Mouse (Mus musculus): ENCODE data around the gene 0610037L13Rik. TPM values are rescaled to one million over a fixed set of nuclear protein-coding genes. Genes with fewer than 3 reads are reported as not detected.

Gene 0610037L13Rik
- polyA plus RNA-seq, 1 experiment from 2014 or later = 98.6 TPM

GRCm38 (mm10) chr4:107856958-107857686 lies 32.5 kb upstream of the 0610037L13Rik start:
- Histone ChIP-seq H3K36me3 (ENCODE audit: control insufficient read depth, insufficient read depth, low read length) (peaks cover 58% of the 10 kb centered on the region), H3K4me2 (ENCODE audit: low read length) (no peak overlapping the region), H3K9ac (ENCODE audit: low read depth, low read length) (no peak overlapping the region), H3K4me3 (ENCODE audit: low read length) (no peak overlapping the region), H3K27me3 (replicated peaks; ENCODE audit: control insufficient read depth, insufficient read depth, low read length) (no peaks in the 10 kb centered on the region), H3K4me1 (ENCODE audit: control insufficient read depth, insufficient read depth, low read depth, low read length) (no peaks in the 10 kb centered on the region; the same call in 1 of the 2 replicates), H3K9me3 (ENCODE audit: control insufficient read depth, low read length) (no peaks in the 10 kb centered on the region), H3K27ac (ENCODE audit: low read depth, low read length) (peak overlapping the region; percentile 45; the same call in 1 of the 2 replicates)
- ATAC-seq = peak; percentile 53
- 64% methylated on average over 11 of the region's 11 CpGs for WGBS

GRCm38 (mm10) chr4:107858995-107859394 lies 30.6 kb upstream of the 0610037L13Rik start:
- ATAC-seq = no peak
- Histone ChIP-seq H3K9ac (ENCODE audit: low read depth, low read length) (no peak overlapping the region), H3K27me3 (replicated peaks; ENCODE audit: control insufficient read depth, insufficient read depth, low read length) (no peaks in the 10 kb centered on the region), H3K4me3 (ENCODE audit: low read length) (no peak overlapping the region), H3K4me2 (ENCODE audit: low read length) (no peak overlapping the region), H3K36me3 (ENCODE audit: control insufficient read depth, insufficient read depth, low read length) (peaks cover 62% of the 10 kb centered on the region), H3K27ac (ENCODE audit: low read depth, low read length) (no peak overlapping the region), H3K4me1 (ENCODE audit: control insufficient read depth, insufficient read depth, low read depth, low read length) (no peaks in the 10 kb centered on the region; the same call in 1 of the 2 replicates), H3K9me3 (ENCODE audit: control insufficient read depth, low read length) (no peaks in the 10 kb centered on the region)
- 89% methylated on average over 7 of the region's 7 CpGs for WGBS

- Histone ChIP-seq H3K4me3 (ENCODE audit: low read length) (no peak overlapping the region), H3K36me3 (ENCODE audit: control insufficient read depth, insufficient read depth, low read length) (peaks cover 39% of the 10 kb centered on the region), H3K9ac (ENCODE audit: low read depth, low read length) (no peak overlapping the region), H3K27ac (ENCODE audit: low read depth, low read length) (no peak overlapping the region), H3K4me2 (ENCODE audit: low read length) (no peak overlapping the region), H3K4me1 (ENCODE audit: control insufficient read depth, insufficient read depth, low read depth, low read length) (no peaks in the 10 kb centered on the region), H3K27me3 (replicated peaks; ENCODE audit: control insufficient read depth, insufficient read depth, low read length) (no peaks in the 10 kb centered on the region), H3K9me3 (ENCODE audit: control insufficient read depth, low read length) (no peaks in the 10 kb centered on the region)
- ATAC-seq = no peak
- 90% methylated on average over 4 of the region's 4 CpGs for WGBS
Observed at GRCm38 (mm10) chr4:107864866-107865265, 24.7 kb upstream of the 0610037L13Rik start.

DNA sequence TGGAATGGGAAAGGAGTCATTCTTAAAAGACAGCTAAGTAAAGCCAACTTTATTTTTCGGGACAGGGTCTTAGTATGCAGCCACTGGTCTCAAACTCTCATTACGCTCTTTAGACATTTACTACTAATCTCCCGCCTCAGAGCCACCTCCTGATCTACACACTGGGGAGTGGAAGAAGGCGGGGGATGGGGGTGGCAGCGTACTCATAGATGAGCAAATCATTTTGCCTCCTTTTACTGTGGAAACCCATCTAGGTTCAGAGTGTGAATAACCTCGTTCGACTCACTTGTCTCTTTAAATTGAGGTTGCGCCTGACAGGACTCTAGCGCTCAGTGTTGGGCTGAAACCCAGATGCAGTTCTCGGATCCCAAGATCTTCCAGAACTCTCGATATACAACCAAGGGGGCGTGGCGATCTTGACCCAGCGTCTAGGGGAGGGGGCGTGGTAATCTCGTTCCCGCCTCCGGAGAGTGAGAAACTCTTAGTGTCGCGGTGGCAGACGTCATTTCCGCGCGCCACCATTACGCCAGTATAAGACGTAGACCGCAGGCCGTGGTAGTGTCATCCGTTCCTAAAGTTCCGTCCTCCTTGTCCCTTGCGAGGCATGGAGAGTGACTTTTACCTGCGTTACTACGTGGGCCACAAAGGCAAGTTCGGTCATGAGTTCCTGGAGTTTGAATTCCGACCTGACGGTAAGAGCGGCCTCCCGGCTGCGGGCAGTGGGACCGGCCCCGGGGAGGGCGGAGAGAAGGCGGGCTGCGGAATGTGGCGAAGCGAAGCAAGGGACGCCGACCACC lies 10.2 kb upstream of the 0610037L13Rik start, which contains the start of gene Magoh:
Gene Magoh (plus strand): TSS at position 502 of the 797 bp plus-strand sequence.
- Histone ChIP-seq H3K4me3 (ENCODE audit: low read length) (peak within 1 kb of the TSS; percentile 68), H3K9ac (ENCODE audit: low read depth, low read length) (peak within 1 kb of the TSS; percentile 80), H3K27me3 (replicated peaks; ENCODE audit: control insufficient read depth, insufficient read depth, low read length) (no peaks in the 10 kb centered on the region), H3K4me2 (ENCODE audit: low read length) (peak within 1 kb of the TSS; percentile 73), H3K4me1 (ENCODE audit: control insufficient read depth, insufficient read depth, low read depth, low read length) (peaks cover 11% of the 10 kb centered on the region), H3K36me3 (ENCODE audit: control insufficient read depth, insufficient read depth, low read length) (peaks cover 8% of the 10 kb centered on the region; the same call in 1 of the 2 replicates), H3K9me3 (ENCODE audit: control insufficient read depth, low read length) (no peaks in the 10 kb centered on the region), H3K27ac (ENCODE audit: low read depth, low read length) (peak within 1 kb of the TSS; percentile 80)
- WGBS = 2% methylated on average over 45 of the region's 48 CpGs
- ATAC-seq = peak; percentile 96

DNA sequence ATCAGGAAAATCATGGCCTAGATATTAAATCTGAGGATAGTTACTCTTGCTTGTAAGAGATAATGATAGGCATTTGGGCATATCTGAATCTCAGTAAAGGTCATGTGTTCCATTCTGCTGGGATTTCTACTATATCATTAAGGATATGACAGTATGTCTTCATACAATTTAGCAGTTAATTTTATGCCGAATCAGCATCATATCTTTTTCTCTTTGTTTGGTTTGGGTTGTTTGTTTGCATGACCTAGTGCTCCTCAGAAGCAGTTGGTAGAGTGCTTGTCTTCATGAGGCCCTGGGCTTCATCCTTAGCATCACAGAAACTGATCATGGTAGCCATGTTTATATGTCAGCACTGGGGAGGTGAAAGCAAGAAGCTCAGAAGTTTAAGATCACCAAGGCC lies 8.0 kb upstream of the 0610037L13Rik start:
- Histone ChIP-seq H3K9me3 (ENCODE audit: control insufficient read depth, low read length) (no peaks in the 10 kb centered on the region), H3K36me3 (ENCODE audit: control insufficient read depth, insufficient read depth, low read length) (peaks cover 24% of the 10 kb centered on the region), H3K4me2 (ENCODE audit: low read length) (no peak overlapping the region), H3K27ac (ENCODE audit: low read depth, low read length) (no peak overlapping the region), H3K4me1 (ENCODE audit: control insufficient read depth, insufficient read depth, low read depth, low read length) (peaks cover 11% of the 10 kb centered on the region), H3K27me3 (replicated peaks; ENCODE audit: control insufficient read depth, insufficient read depth, low read length) (no peaks in the 10 kb centered on the region), H3K9ac (ENCODE audit: low read depth, low read length) (no peak overlapping the region), H3K4me3 (ENCODE audit: low read length) (no peak overlapping the region)
- WGBS = 86% methylated on average over 1 of the region's 1 CpGs
- no peak for ATAC-seq

DNA sequence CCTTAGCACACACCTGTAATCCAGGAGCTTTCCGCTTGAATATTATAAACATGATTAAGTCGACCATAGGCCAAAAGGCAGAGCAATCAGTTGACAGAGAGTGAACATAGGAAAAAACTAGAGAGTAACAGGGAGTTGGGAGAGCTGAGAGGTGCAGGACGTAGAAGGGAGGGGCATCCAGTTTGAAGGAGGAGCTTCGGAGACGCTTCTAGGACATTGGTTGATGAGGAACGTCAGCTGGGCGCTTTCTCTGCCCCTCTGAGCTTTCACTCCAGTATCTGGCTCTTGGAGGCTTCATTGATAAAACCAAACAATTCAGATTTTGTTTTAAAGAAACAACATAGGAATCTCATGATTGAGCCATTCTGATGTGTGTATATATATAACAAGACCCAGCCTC lies 3.2 kb upstream of the 0610037L13Rik start:
- 82% methylated on average over 7 of the region's 7 CpGs for WGBS
- H3K9me3 ChIP-seq (ENCODE audit: control insufficient read depth, low read length) = no peaks in the 10 kb centered on the region
- H3K27me3 ChIP-seq (replicated peaks; ENCODE audit: control insufficient read depth, insufficient read depth, low read length) = no peaks in the 10 kb centered on the region
- no peak for ATAC-seq
- peaks cover 27% of the 10 kb centered on the region for H3K36me3 ChIP-seq (ENCODE audit: control insufficient read depth, insufficient read depth, low read length)
- no peak overlapping the region for H3K4me3 ChIP-seq (ENCODE audit: low read length)
- H3K4me1 ChIP-seq (ENCODE audit: control insufficient read depth, insufficient read depth, low read depth, low read length) = peaks cover 8% of the 10 kb centered on the region; the same call in 1 of the 2 replicates
- H3K4me2 ChIP-seq (ENCODE audit: low read length) = no peak overlapping the region
- H3K9ac ChIP-seq (ENCODE audit: low read depth, low read length) = no peak overlapping the region
- no peak overlapping the region for H3K27ac ChIP-seq (ENCODE audit: low read depth, low read length)

- peak overlapping the region; percentile 72 for H3K9ac ChIP-seq (ENCODE audit: low read depth, low read length)
- ATAC-seq = peak; percentile 60
- H3K4me1 ChIP-seq (ENCODE audit: control insufficient read depth, insufficient read depth, low read depth, low read length) = peaks cover 8% of the 10 kb centered on the region; the same call in 1 of the 2 replicates
- peaks cover 23% of the 10 kb centered on the region for H3K36me3 ChIP-seq (ENCODE audit: control insufficient read depth, insufficient read depth, low read length)
- peak overlapping the region; percentile 85 for H3K4me2 ChIP-seq (ENCODE audit: low read length)
- no peaks in the 10 kb centered on the region for H3K27me3 ChIP-seq (replicated peaks; ENCODE audit: control insufficient read depth, insufficient read depth, low read length)
- H3K4me3 ChIP-seq (ENCODE audit: low read length) = peak overlapping the region; percentile 60
- under 1% methylated on average over 12 of the region's 12 CpGs for WGBS
- H3K27ac ChIP-seq (ENCODE audit: low read depth, low read length) = peak overlapping the region; percentile 97
- H3K9me3 ChIP-seq (ENCODE audit: control insufficient read depth, low read length) = no peaks in the 10 kb centered on the region
Observed at GRCm38 (mm10) chr4:107889385-107889730, 255 bp upstream of the 0610037L13Rik start.

DNA sequence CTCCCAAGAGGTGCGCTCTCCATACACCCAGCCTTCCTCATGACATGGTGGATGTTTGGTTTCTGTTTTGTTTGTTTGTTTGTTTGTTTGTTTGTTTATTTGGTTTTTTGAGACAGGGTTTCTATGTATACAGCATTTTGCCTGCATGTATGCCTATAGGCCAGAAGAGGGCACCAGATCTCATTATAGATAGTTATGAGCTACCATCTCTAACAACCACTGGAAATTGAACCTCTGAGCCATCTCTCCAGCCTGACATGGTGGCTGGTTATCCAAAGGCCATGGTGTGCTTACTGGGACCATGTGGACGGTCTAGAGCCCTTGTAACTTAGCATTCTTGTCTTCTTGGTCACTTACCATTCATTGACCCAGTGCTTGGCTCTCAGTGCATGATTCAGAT lies 3.0 kb downstream of the 0610037L13Rik start:
- ATAC-seq = no peak
- no peak overlapping the region for H3K27ac ChIP-seq (ENCODE audit: low read depth, low read length)
- peaks cover 18% of the 10 kb centered on the region for H3K36me3 ChIP-seq (ENCODE audit: control insufficient read depth, insufficient read depth, low read length)
- H3K4me1 ChIP-seq (ENCODE audit: control insufficient read depth, insufficient read depth, low read depth, low read length) = peaks cover 8% of the 10 kb centered on the region; the same call in 1 of the 2 replicates
- H3K9ac ChIP-seq (ENCODE audit: low read depth, low read length) = no peak overlapping the region
- 81% methylated on average over 2 of the region's 2 CpGs for WGBS
- H3K4me2 ChIP-seq (ENCODE audit: low read length) = no peak overlapping the region
- no peak overlapping the region for H3K4me3 ChIP-seq (ENCODE audit: low read length)
- no peaks in the 10 kb centered on the region for H3K9me3 ChIP-seq (ENCODE audit: control insufficient read depth, low read length)
- H3K27me3 ChIP-seq (replicated peaks; ENCODE audit: control insufficient read depth, insufficient read depth, low read length) = no peaks in the 10 kb centered on the region

All from hindbrain, embryonic 16.5 days (tissue).